Mouse (Mus musculus): ENCODE measurements around the gene Ssbp4. TPM values are rescaled to one million over a fixed set of nuclear protein-coding genes. Genes with fewer than 3 reads are reported as not detected.
A peak's percentile ranks its signal among the peaks of the same experiment; 100 is the strongest.

Ssbp4 gene
- polyA plus RNA-seq, 1 experiment from 2014 or later = 173 TPM

GRCm38 (mm10) chr8:70574915-70575314 is 33.8 kb downstream of the Ssbp4 start:
- no peak overlapping the region for H3K27ac ChIP-seq (ENCODE audit: low read depth, low read length)
- ATAC-seq (replicated peaks; ENCODE audit: low FRiP score) = no peak
- H3K9ac ChIP-seq (ENCODE audit: low read depth, low read length) = no peak overlapping the region
- no peaks in the 10 kb centered on the region for H3K9me3 ChIP-seq (ENCODE audit: control insufficient read depth, low read length)
- no peak for DNase-seq (ENCODE audit: low spot score)
- H3K4me1 ChIP-seq (replicated peaks; ENCODE audit: control insufficient read depth, insufficient read depth, low read length) = peaks cover 7% of the 10 kb centered on the region; the same call in 1 of the 2 replicates
- no peaks in the 10 kb centered on the region for H3K27me3 ChIP-seq (replicated peaks; ENCODE audit: control insufficient read depth, insufficient read depth, low read length)
- WGBS = 55% methylated on average over 4 of the region's 4 CpGs
- H3K4me2 ChIP-seq = no peak overlapping the region
- H3K4me3 ChIP-seq (ENCODE audit: low read depth, low read length) = no peak overlapping the region
- peaks cover 14% of the 10 kb centered on the region for H3K36me3 ChIP-seq (ENCODE audit: control insufficient read depth, insufficient read depth, low read length)

GRCm38 (mm10) chr8:70574302-70574701 is 34.4 kb downstream of the Ssbp4 start:
- no peak for ATAC-seq (replicated peaks; ENCODE audit: low FRiP score)
- Histone ChIP-seq H3K4me3 (ENCODE audit: low read depth, low read length) (no peak overlapping the region), H3K36me3 (ENCODE audit: control insufficient read depth, insufficient read depth, low read length) (peaks cover 14% of the 10 kb centered on the region), H3K4me1 (replicated peaks; ENCODE audit: control insufficient read depth, insufficient read depth, low read length) (peaks cover 9% of the 10 kb centered on the region; the same call in 1 of the 2 replicates), H3K27me3 (replicated peaks; ENCODE audit: control insufficient read depth, insufficient read depth, low read length) (no peaks in the 10 kb centered on the region), H3K4me2 (no peak overlapping the region), H3K9ac (ENCODE audit: low read depth, low read length) (no peak overlapping the region), H3K9me3 (ENCODE audit: control insufficient read depth, low read length) (no peaks in the 10 kb centered on the region), H3K27ac (ENCODE audit: low read depth, low read length) (no peak overlapping the region)
- DNase-seq (ENCODE audit: low spot score) = no peak

GRCm38 (mm10) chr8:70570990-70571389 is 37.7 kb downstream of the Ssbp4 start:
- no peak overlapping the region for H3K9ac ChIP-seq (ENCODE audit: low read depth, low read length)
- no peaks in the 10 kb centered on the region for H3K36me3 ChIP-seq (ENCODE audit: control insufficient read depth, insufficient read depth, low read length)
- peaks cover 9% of the 10 kb centered on the region; the same call in 1 of the 2 replicates for H3K4me1 ChIP-seq (replicated peaks; ENCODE audit: control insufficient read depth, insufficient read depth, low read length)
- no peak overlapping the region for H3K27ac ChIP-seq (ENCODE audit: low read depth, low read length)
- 87% methylated on average over 6 of the region's 6 CpGs for WGBS
- no peaks in the 10 kb centered on the region for H3K9me3 ChIP-seq (ENCODE audit: control insufficient read depth, low read length)
- DNase-seq (ENCODE audit: low spot score) (no peak), ATAC-seq (replicated peaks; ENCODE audit: low FRiP score) (no peak)
- H3K27me3 ChIP-seq (replicated peaks; ENCODE audit: control insufficient read depth, insufficient read depth, low read length) = no peaks in the 10 kb centered on the region
- H3K4me2 ChIP-seq = no peak overlapping the region
- H3K4me3 ChIP-seq (ENCODE audit: low read depth, low read length) = no peak overlapping the region

GRCm38 (mm10) chr8:70570360-70570759 is 38.3 kb downstream of the Ssbp4 start:
- H3K27ac ChIP-seq (ENCODE audit: low read depth, low read length) = no peak overlapping the region
- no peak overlapping the region for H3K9ac ChIP-seq (ENCODE audit: low read depth, low read length)
- DNase-seq (ENCODE audit: low spot score) (no peak), ATAC-seq (replicated peaks; ENCODE audit: low FRiP score) (no peak)
- H3K9me3 ChIP-seq (ENCODE audit: control insufficient read depth, low read length) = no peaks in the 10 kb centered on the region
- no peak overlapping the region for H3K4me3 ChIP-seq (ENCODE audit: low read depth, low read length)
- peaks cover 13% of the 10 kb centered on the region; the same call in 1 of the 2 replicates for H3K4me1 ChIP-seq (replicated peaks; ENCODE audit: control insufficient read depth, insufficient read depth, low read length)
- H3K36me3 ChIP-seq (ENCODE audit: control insufficient read depth, insufficient read depth, low read length) = no peaks in the 10 kb centered on the region
- H3K27me3 ChIP-seq (replicated peaks; ENCODE audit: control insufficient read depth, insufficient read depth, low read length) = no peaks in the 10 kb centered on the region
- no peak overlapping the region for H3K4me2 ChIP-seq

- H3K4me1 ChIP-seq (replicated peaks; ENCODE audit: control insufficient read depth, insufficient read depth, low read length) = peaks cover 47% of the 10 kb centered on the region
- no peak overlapping the region for H3K4me2 ChIP-seq
- no peak overlapping the region for H3K27ac ChIP-seq (ENCODE audit: low read depth, low read length)
- no peak overlapping the region for H3K9ac ChIP-seq (ENCODE audit: low read depth, low read length)
- no peaks in the 10 kb centered on the region for H3K27me3 ChIP-seq (replicated peaks; ENCODE audit: control insufficient read depth, insufficient read depth, low read length)
- WGBS = 45% methylated on average over 3 of the region's 3 CpGs
- H3K9me3 ChIP-seq (ENCODE audit: control insufficient read depth, low read length) = no peaks in the 10 kb centered on the region
- no peak overlapping the region for H3K4me3 ChIP-seq (ENCODE audit: low read depth, low read length)
- no peaks in the 10 kb centered on the region for H3K36me3 ChIP-seq (ENCODE audit: control insufficient read depth, insufficient read depth, low read length)
- DNase-seq (ENCODE audit: low spot score) (no peak), ATAC-seq (replicated peaks; ENCODE audit: low FRiP score) (no peak)
Observed at GRCm38 (mm10) chr8:70565561-70565960, 43.1 kb downstream of the Ssbp4 start.

GRCm38 (mm10) chr8:70564696-70565235 is 43.9 kb downstream of the Ssbp4 start:
- Histone ChIP-seq H3K27ac (ENCODE audit: low read depth, low read length) (peak overlapping the region; percentile 13; the same call in 1 of the 2 replicates), H3K4me2 (no peak overlapping the region), H3K9me3 (ENCODE audit: control insufficient read depth, low read length) (no peaks in the 10 kb centered on the region), H3K9ac (ENCODE audit: low read depth, low read length) (no peak overlapping the region), H3K27me3 (replicated peaks; ENCODE audit: control insufficient read depth, insufficient read depth, low read length) (no peaks in the 10 kb centered on the region), H3K4me3 (ENCODE audit: low read depth, low read length) (no peak overlapping the region), H3K36me3 (ENCODE audit: control insufficient read depth, insufficient read depth, low read length) (no peaks in the 10 kb centered on the region), H3K4me1 (replicated peaks; ENCODE audit: control insufficient read depth, insufficient read depth, low read length) (peaks cover 53% of the 10 kb centered on the region)
- no peak for ATAC-seq (replicated peaks; ENCODE audit: low FRiP score)
- no peak for DNase-seq (ENCODE audit: low spot score)
- 65% methylated on average over 3 of the region's 3 CpGs for WGBS

- ATAC-seq (replicated peaks; ENCODE audit: low FRiP score) (no peak), DNase-seq (ENCODE audit: low spot score) (no peak)
- H3K9ac ChIP-seq (ENCODE audit: low read depth, low read length) = no peak overlapping the region
- no peak overlapping the region for H3K4me2 ChIP-seq
- H3K36me3 ChIP-seq (ENCODE audit: control insufficient read depth, insufficient read depth, low read length) = no peaks in the 10 kb centered on the region
- no peak overlapping the region for H3K4me3 ChIP-seq (ENCODE audit: low read depth, low read length)
- 81% methylated on average over 6 of the region's 6 CpGs for WGBS
- H3K4me1 ChIP-seq (replicated peaks; ENCODE audit: control insufficient read depth, insufficient read depth, low read length) = peaks cover 55% of the 10 kb centered on the region
- no peaks in the 10 kb centered on the region for H3K27me3 ChIP-seq (replicated peaks; ENCODE audit: control insufficient read depth, insufficient read depth, low read length)
- H3K27ac ChIP-seq (ENCODE audit: low read depth, low read length) = no peak overlapping the region
- no peaks in the 10 kb centered on the region for H3K9me3 ChIP-seq (ENCODE audit: control insufficient read depth, low read length)
Observed at GRCm38 (mm10) chr8:70563763-70564387, 44.8 kb downstream of the Ssbp4 start.

- no peaks in the 10 kb centered on the region for H3K27me3 ChIP-seq (replicated peaks; ENCODE audit: control insufficient read depth, insufficient read depth, low read length)
- 54% methylated on average over 3 of the region's 3 CpGs for WGBS
Observed at GRCm38 (mm10) chr8:70562802-70563201, 45.9 kb downstream of the Ssbp4 start.

More at GRCm38 (mm10) chr8:70562802-70563201, 45.9 kb downstream of the Ssbp4 start:
- Histone ChIP-seq H3K36me3 (ENCODE audit: control insufficient read depth, insufficient read depth, low read length) (no peaks in the 10 kb centered on the region), H3K4me2 (no peak overlapping the region), H3K9me3 (ENCODE audit: control insufficient read depth, low read length) (no peaks in the 10 kb centered on the region), H3K27ac (ENCODE audit: low read depth, low read length) (no peak overlapping the region), H3K4me3 (ENCODE audit: low read depth, low read length) (no peak overlapping the region), H3K4me1 (replicated peaks; ENCODE audit: control insufficient read depth, insufficient read depth, low read length) (peaks cover 66% of the 10 kb centered on the region), H3K9ac (ENCODE audit: low read depth, low read length) (no peak overlapping the region)
- ATAC-seq (replicated peaks; ENCODE audit: low FRiP score) (0 out of 2 replicates have a peak, but pooled peaks have one; percentile 23), DNase-seq (ENCODE audit: low spot score) (no peak)
